Mouse (Mus musculus): ENCODE measurements around the gene Gpr119.

DNA sequence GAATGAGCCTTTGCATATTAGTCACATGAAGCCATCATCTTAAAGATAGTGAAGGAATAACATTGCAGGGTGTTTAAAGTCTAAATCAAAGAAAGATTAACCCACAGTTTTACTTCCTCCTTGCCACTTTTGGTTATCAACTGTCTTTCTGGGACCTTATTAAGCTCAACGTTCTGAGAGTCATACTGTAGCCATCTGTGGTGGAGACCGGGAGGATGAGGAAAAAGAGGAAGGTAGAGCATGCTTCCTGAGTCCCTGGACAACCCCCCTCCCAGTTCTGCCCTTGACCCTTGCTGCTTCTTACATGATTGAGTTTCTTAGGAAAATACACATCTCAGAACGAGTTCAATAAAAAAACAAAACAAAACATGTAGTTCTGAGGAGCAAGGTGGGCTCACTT is 2.6 kb downstream of the Gpr119 start:
- no peak for TF ChIP-seq CTCF (IDR thresholded peaks at IDR 0.05; ENCODE audit: low read depth)
- no peak for TF ChIP-seq EP300 (IDR thresholded peaks at IDR 0.05; ENCODE audit: low read depth)

Data from liver, embryonic 14.5 days (tissue).